Comparison of ENCODE assay signal across 10 mouse cellular contexts in the genomic region with DNA sequence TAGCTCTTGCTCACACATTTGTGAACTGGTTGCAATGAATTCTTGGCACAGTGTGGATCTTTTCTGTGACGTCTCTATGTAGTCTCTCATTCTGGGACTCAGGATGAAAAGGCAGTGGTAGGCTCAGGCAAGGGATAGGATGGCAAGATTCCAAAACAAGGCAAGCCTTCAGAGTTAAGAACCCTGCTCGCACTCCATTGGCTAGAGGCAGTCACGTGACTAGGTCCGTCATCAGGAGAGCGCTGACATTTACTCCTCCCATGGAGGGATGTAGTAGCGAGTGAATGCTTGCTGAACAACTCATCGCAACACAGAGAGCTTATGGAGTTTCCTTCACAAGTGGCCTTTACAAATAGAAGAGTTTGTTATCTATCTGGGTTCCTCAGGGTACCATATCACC. TPM values are rescaled to one million over a fixed set of nuclear protein-coding genes. Genes with fewer than 3 reads are reported as not detected.
A peak's percentile ranks its signal among the peaks of the same experiment; 100 is the strongest.
DNase-seq lines count a peak whose midpoint lies in the region; ATAC-seq and TF ChIP-seq lines count a peak whose summit lies in the region.
"Had no signal": no experiment of that assay in that cellular context is flagged by ENCODE, and none has a peak within 500 bp of the region (broad histone marks: within the 10 kb centered on the region; RNA-seq: fewer than 3 reads in every experiment).

No protein-coding gene starts in this region.

- peaks cover 4% of the 10 kb centered on the region for H3K4me1 ChIP-seq in forebrain, embryonic 12.5 days
- H3K4me1 ChIP-seq in forebrain, embryonic 11.5 days (replicated peaks; ENCODE audit: control insufficient read depth, insufficient read depth, low read length) = no peaks in the 10 kb centered on the region
- H3K4me1 ChIP-seq in embryonic facial prominence, embryonic 14.5 days (ENCODE audit: control insufficient read depth, insufficient read depth, low read length) = no peaks in the 10 kb centered on the region; the same call in 1 of the 2 replicates
- 0 out of 2 replicates have a peak, but pooled peaks cover 2% of the 10 kb centered on the region for H3K4me1 ChIP-seq in midbrain, embryonic 14.5 days (ENCODE audit: control insufficient read depth, insufficient read depth, low read length)

- no peak overlapping the region for H3K4me3 ChIP-seq in forebrain, embryonic 12.5 days (replicated peaks)
- H3K4me3 ChIP-seq in forebrain, embryonic 11.5 days (ENCODE audit: low read depth, low read length) = no peak overlapping the region
- no peak overlapping the region for H3K4me3 ChIP-seq in embryonic facial prominence, embryonic 14.5 days (ENCODE audit: low read depth, low read length)
- H3K4me3 ChIP-seq in midbrain, embryonic 14.5 days (replicated peaks; ENCODE audit: low read depth, low read length) = no peak overlapping the region
- H3K4me3 ChIP-seq in gastrocnemius, adult 2 months = no peak overlapping the region
- H3K4me3 ChIP-seq: kidney, embryonic 15.5 days had no signal

- intact Hi-C loops in gastrocnemius, adult 2 months (cut with DNase I) = no loop called here
- intact Hi-C loops in heart, postnatal 14 days (cut with DNase I) = loop anchor here (5.0 kb wide), 2 partner anchors 236 to 426 kb away; no protein-coding TSS in a partner anchor

- WGBS in forebrain, embryonic 12.5 days = 44% methylated on average over 7 of the region's 7 CpGs
- 49% methylated on average over 7 of the region's 7 CpGs for WGBS in forebrain, embryonic 11.5 days
- 56% methylated on average over 7 of the region's 7 CpGs for WGBS in embryonic facial prominence, embryonic 14.5 days
- 46% methylated on average over 7 of the region's 7 CpGs for WGBS in midbrain, embryonic 14.5 days

- H3K9me3 ChIP-seq in forebrain, embryonic 12.5 days = no peaks in the 10 kb centered on the region
- no peaks in the 10 kb centered on the region for H3K9me3 ChIP-seq in forebrain, embryonic 11.5 days (ENCODE audit: control insufficient read depth, low read length)
- H3K9me3 ChIP-seq in embryonic facial prominence, embryonic 14.5 days (ENCODE audit: control insufficient read depth, low read length) = no peaks in the 10 kb centered on the region
- H3K9me3 ChIP-seq in midbrain, embryonic 14.5 days (ENCODE audit: control insufficient read depth, low read length) = no peaks in the 10 kb centered on the region
- H3K9me3 ChIP-seq: kidney, embryonic 15.5 days had no signal

- H3K9ac ChIP-seq in forebrain, embryonic 12.5 days = no peak overlapping the region
- H3K9ac ChIP-seq in forebrain, embryonic 11.5 days (ENCODE audit: low read length) = no peak overlapping the region
- H3K9ac ChIP-seq in embryonic facial prominence, embryonic 14.5 days (ENCODE audit: low read depth, low read length) = no peak overlapping the region
- H3K9ac ChIP-seq in midbrain, embryonic 14.5 days (replicated peaks; ENCODE audit: low read length) = no peak overlapping the region
- H3K9ac ChIP-seq: kidney, embryonic 15.5 days had no signal

- 0 out of 2 replicates have a peak overlapping the region, but pooled peaks have one; percentile 13 for H3K4me2 ChIP-seq in forebrain, embryonic 12.5 days
- H3K4me2 ChIP-seq in forebrain, embryonic 11.5 days (ENCODE audit: low read depth, low read length, severe bottlenecking) = no peak overlapping the region
- no peak overlapping the region for H3K4me2 ChIP-seq in embryonic facial prominence, embryonic 14.5 days (ENCODE audit: low read depth, low read length)
- peak overlapping the region; percentile 25; the same call in 1 of the 2 replicates for H3K4me2 ChIP-seq in midbrain, embryonic 14.5 days (ENCODE audit: low read length)
- H3K4me2 ChIP-seq: kidney, embryonic 15.5 days had no signal

- TF ChIP-seq CTCF in gastrocnemius, adult 2 months (IDR thresholded peaks at IDR 0.05) = no peak

- 0 out of 2 replicates have a peak, but pooled peaks cover 11% of the 10 kb centered on the region for H3K27me3 ChIP-seq in forebrain, embryonic 12.5 days
- no peaks in the 10 kb centered on the region; the same call in 1 of the 2 replicates for H3K27me3 ChIP-seq in forebrain, embryonic 11.5 days (ENCODE audit: control insufficient read depth, insufficient read depth, low read length)
- peaks cover 14% of the 10 kb centered on the region for H3K27me3 ChIP-seq in embryonic facial prominence, embryonic 14.5 days (replicated peaks; ENCODE audit: control insufficient read depth, insufficient read depth, low read length)
- H3K27me3 ChIP-seq in midbrain, embryonic 14.5 days (ENCODE audit: control insufficient read depth, insufficient read depth, low read length) = no peaks in the 10 kb centered on the region

- ATAC-seq in forebrain, embryonic 12.5 days (ENCODE audit: low FRiP score) = no peak
- ATAC-seq in forebrain, embryonic 11.5 days (replicated peaks; ENCODE audit: low FRiP score) = no peak
- no peak for ATAC-seq in embryonic facial prominence, embryonic 14.5 days (ENCODE audit: low read depth)
- ATAC-seq in midbrain, embryonic 14.5 days (ENCODE audit: low FRiP score, low TSS enrichment) = no peak

- H3K36me3 ChIP-seq in forebrain, embryonic 12.5 days (replicated peaks) = no peaks in the 10 kb centered on the region
- no peaks in the 10 kb centered on the region for H3K36me3 ChIP-seq in forebrain, embryonic 11.5 days (ENCODE audit: control insufficient read depth, insufficient read depth, low read length)
- no peaks in the 10 kb centered on the region for H3K36me3 ChIP-seq in embryonic facial prominence, embryonic 14.5 days (ENCODE audit: control insufficient read depth, insufficient read depth, low read length)
- H3K36me3 ChIP-seq in midbrain, embryonic 14.5 days (ENCODE audit: control insufficient read depth, insufficient read depth, low read length) = no peaks in the 10 kb centered on the region
- H3K36me3 ChIP-seq: kidney, embryonic 15.5 days had no signal

- no peak overlapping the region for H3K27ac ChIP-seq in forebrain, embryonic 12.5 days
- H3K27ac ChIP-seq in forebrain, embryonic 11.5 days (ENCODE audit: low read depth, low read length) = no peak overlapping the region
- no peak overlapping the region for H3K27ac ChIP-seq in embryonic facial prominence, embryonic 14.5 days (replicated peaks; ENCODE audit: low read depth, low read length)
- no peak overlapping the region for H3K27ac ChIP-seq in midbrain, embryonic 14.5 days (replicated peaks; ENCODE audit: low read depth, low read length)
- no peak overlapping the region for H3K27ac ChIP-seq in gastrocnemius, adult 2 months
- H3K27ac ChIP-seq: kidney, embryonic 15.5 days had no signal

- no peak for DNase-seq in forebrain, embryonic 11.5 days (ENCODE audit: low spot score)
- peak; percentile 77 for DNase-seq in ES-CJ7 (ENCODE audit: low read depth, low spot score)
- DNase-seq in embryonic facial prominence, embryonic 14.5 days (ENCODE audit: low spot score) = peak; percentile 33
- DNase-seq in midbrain, embryonic 14.5 days = peak; percentile 66
- DNase-seq in gastrocnemius, adult 2 months = no peak
- no peak for DNase-seq in heart, postnatal 14 days
- no peak for DNase-seq in gastrocnemius, postnatal 4 days (ENCODE audit: low spot score in 2 of 2)
- DNase-seq: cerebellum, adult 9-10 months had no signal

RNA-seq across cellular contexts. Expression of a gene that starts 27.9 kb away (rescaled TPM):
- 3.2 and 4.1 TPM in 2 replicates for polyA plus RNA-seq in forebrain, embryonic 12.5 days (2016; fragmentation: Nextera tagmentation; extraction: Ambion mirVana)
- 2.6 and 3.9 TPM in 2 replicates for polyA plus RNA-seq in forebrain, embryonic 11.5 days (2014; fragmentation: Nextera tagmentation; extraction: Ambion mirVana)
- 1.5 and 2.3 TPM in 2 replicates for polyA plus RNA-seq in embryonic facial prominence, embryonic 14.5 days (2014; fragmentation: Nextera tagmentation; extraction: Ambion mirVana)
- polyA plus RNA-seq in midbrain, embryonic 14.5 days (2014; fragmentation: Nextera tagmentation; extraction: Ambion mirVana) = 2.9 and 3.9 TPM in 2 replicates
- total RNA-seq in gastrocnemius, adult 2 months (2021) = not detected
- total RNA-seq in heart, postnatal 14 days (2021) = 1 to 10 TPM in 1 of 2 experiments, under 1 TPM in 1; 0.76 to 6.2 TPM
- under 1 TPM in 1 of 2 experiments, not detected in 1; 0.39 TPM for total RNA-seq in gastrocnemius, postnatal 4 days (2021)

Comparison
In these comparisons a context has a peak if more than half of its experiments do, and no peak if none do; other contexts are left out.
1. H3K4me2 ChIP-seq: peak in forebrain, embryonic 12.5 days (single experiment) and midbrain, embryonic 14.5 days (single experiment); none in forebrain, embryonic 11.5 days (single experiment) and embryonic facial prominence, embryonic 14.5 days (single experiment).
2. DNase-seq: peak in ES-CJ7 (single experiment), embryonic facial prominence, embryonic 14.5 days (single experiment) and midbrain, embryonic 14.5 days (single experiment); none in forebrain, embryonic 11.5 days (single experiment), gastrocnemius, adult 2 months (single experiment), heart, postnatal 14 days (0 of 2) and gastrocnemius, postnatal 4 days (0 of 2).